Mouse (Mus musculus) CH12F3 (cell line): Measurements from ENCODE around the gene Apeh.
"Not testable (repeated sequence)": the region's sequence is repeated elsewhere in the genome, so short reads cannot be mapped to it uniquely, and the experiment has no call there.

Source experiments
- in situ Hi-C: fragments of 300-500 bp; cut with MboI; formaldehyde crosslinking; loops from 2 replicates; pipeline ENCODE4 v1.14.3; 2020; ENCODE audit warnings: low sequenced_read_pairs

The Apeh gene

DNA sequence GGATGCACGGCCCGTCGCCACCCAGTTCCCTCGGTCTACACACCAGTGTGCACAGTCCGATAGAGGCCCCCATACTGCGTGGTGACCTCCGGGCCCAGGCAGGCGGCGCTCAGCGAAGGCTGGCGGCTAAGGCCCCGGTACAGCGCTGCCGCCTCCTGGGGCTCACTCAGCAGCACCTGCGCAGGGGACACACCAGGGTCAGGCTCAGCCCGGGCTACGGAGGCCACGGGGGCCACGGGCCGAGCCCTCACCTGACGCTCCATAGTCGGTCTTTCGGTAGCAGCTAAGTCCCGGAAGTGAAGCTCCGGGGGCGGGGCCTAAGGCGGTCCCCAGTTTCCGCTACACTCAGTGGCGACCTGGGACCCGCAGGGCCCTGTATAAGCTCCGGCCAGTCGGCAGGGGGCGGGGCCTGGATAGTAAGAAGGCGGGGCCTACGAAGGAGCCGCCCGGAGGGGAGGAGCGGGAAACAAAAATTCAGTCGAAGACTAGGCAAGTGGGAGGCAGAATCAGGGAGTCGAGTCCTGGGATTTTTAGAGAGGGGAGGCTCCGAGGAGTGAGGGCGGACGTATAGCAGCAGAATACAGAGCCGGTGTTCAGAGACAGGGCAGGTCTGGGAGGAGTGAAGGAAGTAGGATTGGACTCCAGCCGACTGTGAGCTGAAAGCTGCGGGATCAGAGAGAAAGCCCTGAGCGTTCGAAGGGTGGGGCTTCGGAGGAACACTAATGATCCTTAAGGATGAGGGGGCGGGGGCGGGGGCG is at the start of gene Apeh:
Gene Apeh (minus strand): TSS at position 423 of the 758 bp plus-strand sequence.
- in situ Hi-C loops: no loop called here

DNA sequence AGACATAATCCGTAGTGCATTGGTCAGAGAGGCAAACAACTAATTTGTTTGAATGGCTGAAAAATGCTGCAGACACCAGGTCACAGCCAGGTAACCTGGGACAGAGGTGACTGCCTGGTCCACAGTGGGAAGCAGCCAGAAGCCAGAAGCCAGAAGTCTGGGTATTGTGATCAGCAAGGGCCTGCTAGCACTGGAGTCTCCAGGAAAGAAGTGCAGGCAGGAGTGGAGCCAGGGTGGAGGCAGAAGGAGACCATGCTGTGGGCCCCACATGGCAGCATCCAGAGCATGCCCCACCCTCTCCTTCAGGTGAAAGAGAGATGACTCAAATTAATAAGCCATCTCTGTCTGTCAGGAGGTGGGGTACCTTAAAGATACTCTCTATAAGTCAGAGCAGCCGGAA is 49.1 kb upstream of the Apeh start:
- in situ Hi-C loops: no loop called here

DNA sequence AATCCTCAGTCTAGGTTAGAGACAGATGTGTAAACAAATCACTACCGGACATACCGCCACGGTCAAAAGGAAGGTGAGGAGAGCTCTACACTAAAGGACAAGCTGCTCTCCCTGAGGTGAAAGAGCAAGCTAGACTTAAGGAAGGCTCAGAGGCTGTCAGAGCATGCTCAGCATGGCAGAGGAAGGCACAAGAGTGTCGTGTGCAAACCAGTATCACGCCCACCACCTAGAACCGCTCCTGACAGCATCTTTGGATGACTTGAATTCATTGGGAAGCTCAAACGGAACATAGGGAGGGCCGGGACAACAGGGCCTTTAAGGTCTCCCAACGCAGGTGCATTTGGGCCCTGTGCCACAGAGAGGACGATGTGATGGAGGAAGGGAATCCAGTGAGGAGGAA is 47.0 kb upstream of the Apeh start:
- in situ Hi-C loops: no loop called here

DNA sequence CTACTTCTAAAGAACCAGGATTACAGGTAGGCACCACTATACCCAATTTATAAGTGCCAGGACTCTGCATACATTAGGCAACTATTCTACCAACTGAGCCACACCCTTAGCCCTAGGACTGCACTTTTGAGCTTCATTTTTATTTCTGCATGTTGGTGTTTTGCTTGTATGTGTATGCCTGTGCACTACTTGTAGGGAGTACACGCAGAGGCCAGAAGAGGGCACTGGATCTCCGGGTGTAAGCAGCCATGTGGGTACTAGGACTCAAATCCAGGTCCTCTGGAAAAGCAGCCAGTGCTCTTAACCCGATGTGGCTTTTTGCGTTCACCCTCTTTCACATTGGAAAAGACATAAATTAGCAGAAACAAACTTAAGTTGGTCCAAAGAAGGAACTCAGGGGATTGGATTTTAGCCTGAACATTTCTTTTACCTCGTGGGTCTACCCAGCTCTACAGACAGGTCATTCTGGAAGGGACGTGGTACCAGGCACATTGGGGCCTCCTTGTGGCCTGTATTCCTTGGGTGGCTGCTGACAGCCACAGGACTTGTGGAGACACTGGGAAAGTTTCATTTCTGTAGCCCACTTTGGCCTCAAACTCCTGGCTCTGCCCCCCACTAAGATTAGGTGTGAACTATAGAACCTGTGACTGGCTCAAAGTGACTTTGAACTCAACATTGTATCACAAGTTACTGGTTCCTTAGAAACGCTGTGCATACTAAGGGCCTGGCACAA is 45.7 kb upstream of the Apeh start:
- in situ Hi-C loops: no loop called here

DNA sequence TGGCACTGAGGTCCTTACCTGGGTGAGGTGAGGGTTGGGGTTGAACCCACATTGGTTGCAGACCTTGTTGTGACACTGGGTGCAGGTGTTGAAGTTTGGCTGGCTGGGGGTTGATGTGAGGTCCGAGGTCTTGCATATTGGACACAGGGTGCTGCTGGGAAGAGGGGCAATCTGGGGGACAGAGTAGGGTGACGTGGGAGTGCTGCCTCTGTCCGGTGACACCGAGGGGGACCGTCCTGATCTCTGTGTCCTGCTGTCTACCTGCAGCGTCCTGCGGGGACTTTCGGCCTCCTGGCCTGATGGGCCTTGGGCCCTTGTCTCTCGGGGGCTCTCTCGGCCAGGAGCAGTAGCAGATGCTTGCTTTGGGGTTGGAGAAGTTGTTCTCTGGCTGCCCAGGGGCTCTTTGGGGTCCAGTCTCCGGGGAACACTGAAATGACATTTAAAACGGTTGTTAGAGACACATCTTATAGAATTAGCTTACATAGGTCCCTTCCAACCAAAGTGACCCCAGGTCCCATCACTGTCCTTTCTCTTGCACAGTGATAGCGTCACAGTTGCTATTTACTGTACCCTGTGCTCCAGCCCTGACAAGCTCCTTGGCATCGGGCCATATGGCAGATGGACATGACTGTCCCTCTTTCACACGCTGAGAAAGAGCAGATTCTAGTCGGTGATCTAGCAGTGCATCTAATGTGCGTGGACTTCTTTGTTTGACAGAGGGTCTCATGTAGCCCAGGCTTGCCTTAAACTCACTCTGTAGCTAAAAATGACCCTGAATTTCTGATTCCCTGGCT is 45.0 kb upstream of the Apeh start:
- in situ Hi-C loops: no loop called here

DNA sequence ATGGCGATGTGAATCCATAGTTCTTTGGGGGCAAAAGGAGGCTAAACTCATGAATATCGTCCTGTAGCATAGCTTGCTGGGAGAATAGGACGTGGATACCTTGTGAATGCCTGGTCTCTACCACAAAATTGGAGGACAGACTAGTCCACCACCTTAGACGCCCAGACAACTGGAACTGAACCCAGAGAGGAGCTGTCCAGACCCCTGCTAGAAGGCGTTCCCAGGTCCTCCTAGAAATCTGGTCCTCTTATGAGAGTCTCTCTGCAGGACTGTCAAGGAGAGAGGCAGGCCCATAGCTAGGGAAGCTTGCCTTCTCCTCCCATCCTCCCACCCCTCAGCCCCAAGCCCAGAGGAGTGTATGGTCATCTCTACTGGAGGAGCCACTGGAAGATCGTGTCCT is 43.7 kb upstream of the Apeh start:
- in situ Hi-C loops: no loop called here

DNA sequence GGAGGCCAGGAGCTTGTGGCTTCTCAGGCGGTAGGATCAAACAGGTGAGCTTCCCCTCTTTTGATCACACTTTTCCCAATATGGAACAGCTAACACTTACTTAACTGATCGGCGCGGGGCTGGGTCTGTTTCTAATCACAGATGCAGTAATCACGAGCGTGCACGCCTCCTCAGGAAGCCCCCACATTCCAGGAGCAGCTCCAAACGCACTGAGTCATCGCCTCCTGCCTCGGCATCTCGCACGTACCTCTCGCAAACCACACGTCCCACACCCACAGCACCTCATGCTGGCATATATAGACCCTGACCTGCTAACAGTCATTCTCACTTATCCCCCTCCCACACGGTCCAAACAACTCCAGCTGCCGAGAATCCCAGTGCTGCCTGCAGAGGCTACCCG is 43.1 kb upstream of the Apeh start:
- in situ Hi-C loops: no loop called here

DNA sequence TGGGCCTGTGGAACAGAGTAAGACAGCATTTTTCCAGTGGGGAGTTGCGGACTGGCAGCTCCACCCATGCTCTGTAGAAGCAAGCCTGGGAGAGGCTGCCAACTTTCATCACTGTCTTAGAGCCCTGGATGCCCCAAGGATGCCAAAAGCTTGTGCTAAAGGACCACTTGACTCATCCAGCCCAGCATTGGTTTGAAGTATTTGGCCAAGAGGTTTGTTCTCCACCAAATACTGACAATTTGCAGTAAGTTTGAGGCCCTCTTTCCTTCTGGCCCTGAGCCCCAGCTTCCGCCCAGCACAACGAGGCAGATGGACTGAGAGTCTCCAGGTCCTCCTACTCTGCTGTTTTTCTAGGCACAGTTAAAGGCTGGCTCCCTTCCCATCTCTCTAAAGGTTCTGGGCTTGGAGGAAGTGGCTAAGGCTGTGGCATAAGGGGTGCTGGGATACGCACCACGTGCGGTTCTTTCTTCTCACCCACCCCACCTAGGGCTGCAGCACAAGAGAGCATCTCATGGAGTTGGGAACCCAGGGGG is 42.6 kb upstream of the Apeh start:
- in situ Hi-C loops: no loop called here

DNA sequence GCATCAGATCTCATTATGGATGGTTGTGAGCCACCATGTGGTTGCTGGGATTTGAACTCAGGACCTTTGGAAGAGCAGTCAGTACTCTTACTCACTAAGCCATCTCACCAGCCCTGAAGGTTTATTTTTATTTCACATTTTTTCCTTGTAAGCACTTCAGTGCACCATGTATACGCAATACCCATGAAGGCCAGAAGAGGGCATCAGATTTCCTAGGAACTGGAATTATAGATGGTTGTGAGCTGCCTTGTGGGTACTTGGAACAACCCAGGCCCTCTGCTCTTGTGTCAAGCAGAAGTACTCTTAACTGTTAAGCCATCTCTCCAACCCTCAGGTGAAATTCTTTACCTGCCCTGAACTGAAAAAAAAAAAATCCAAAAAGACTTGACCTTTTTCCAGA is 41.8 kb upstream of the Apeh start:
- in situ Hi-C loops: no loop called here

DNA sequence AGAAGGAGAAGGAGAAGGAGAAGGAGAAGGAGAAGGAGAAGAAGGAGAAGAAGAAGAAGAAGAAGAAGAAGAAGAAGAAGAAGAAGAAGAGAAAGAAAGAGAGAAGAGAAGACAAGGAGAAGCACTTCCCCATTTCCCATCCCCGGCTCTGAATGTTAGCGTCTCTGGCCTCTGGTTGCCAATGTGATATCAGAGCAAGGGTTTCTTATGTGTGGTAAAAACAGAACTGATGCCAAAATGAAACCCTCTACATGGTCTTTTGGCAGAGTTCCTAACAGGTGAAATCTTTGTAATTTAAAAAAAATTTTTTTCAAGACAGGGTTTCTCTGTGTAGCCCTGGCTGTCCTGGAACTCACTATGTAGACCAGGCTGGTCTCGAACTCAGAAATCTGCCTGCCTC is 41.3 kb upstream of the Apeh start:
- in situ Hi-C loops: not testable (repeated sequence)

DNA sequence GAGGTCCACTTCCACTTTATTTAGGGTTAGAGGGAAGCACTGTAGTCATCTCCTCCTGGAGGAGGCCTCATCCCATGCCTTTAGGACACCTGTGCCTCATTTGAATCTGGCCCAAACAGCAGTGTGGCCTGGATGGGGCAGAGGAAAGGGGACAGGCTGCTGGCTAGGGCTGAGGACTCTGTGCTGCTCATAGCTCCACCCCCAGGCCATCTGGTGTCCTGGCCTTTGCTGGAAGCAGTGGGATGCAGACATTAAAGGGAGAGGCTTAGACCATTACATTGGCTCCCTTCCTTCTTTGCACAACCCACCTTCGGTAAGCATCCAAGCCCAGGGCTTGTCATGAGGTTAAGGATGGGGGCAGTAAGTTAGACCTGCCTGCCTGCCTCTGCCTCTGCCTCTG is 39.1 kb upstream of the Apeh start:
- in situ Hi-C loops: no loop called here

DNA sequence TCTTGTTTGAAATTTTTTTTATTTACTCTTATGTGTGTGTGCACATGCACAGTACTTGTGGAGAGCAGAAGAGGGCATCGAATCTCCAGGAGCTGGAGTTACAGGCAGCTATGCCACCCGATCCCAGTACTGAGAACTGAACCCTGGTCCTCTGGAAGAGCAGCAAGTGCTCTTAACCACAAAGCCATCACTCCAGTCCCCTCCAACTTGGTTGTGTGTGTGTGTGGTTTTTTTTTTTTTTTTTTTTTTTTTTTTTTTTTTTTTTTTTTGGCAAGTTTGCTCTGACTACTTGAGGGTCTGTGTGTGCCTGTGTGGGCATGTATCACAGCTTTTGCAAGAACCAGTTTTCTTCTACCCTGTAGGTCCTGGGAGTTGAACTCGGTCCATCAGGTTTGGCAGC is 38.0 kb upstream of the Apeh start:
- in situ Hi-C loops: no loop called here

DNA sequence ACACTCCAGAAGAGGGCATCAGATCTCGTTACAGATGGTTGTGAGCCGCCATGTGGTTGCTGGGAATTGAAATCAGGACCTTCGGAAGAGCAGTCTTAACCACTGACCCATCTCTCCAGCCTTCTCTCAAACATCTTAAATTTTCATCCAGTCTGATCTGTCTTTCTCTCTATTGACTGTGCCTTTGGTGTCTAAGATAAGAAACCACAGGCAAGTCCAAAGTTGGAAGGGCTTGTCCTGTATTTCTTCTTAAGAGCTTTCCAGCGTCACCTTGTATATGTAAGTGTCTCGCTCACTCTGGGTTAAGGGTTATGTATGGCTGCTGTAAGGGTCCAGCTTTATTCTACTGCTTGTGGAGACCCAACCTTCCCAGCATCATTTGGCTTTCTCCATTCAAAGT is 37.1 kb upstream of the Apeh start:
- in situ Hi-C loops: no loop called here

DNA sequence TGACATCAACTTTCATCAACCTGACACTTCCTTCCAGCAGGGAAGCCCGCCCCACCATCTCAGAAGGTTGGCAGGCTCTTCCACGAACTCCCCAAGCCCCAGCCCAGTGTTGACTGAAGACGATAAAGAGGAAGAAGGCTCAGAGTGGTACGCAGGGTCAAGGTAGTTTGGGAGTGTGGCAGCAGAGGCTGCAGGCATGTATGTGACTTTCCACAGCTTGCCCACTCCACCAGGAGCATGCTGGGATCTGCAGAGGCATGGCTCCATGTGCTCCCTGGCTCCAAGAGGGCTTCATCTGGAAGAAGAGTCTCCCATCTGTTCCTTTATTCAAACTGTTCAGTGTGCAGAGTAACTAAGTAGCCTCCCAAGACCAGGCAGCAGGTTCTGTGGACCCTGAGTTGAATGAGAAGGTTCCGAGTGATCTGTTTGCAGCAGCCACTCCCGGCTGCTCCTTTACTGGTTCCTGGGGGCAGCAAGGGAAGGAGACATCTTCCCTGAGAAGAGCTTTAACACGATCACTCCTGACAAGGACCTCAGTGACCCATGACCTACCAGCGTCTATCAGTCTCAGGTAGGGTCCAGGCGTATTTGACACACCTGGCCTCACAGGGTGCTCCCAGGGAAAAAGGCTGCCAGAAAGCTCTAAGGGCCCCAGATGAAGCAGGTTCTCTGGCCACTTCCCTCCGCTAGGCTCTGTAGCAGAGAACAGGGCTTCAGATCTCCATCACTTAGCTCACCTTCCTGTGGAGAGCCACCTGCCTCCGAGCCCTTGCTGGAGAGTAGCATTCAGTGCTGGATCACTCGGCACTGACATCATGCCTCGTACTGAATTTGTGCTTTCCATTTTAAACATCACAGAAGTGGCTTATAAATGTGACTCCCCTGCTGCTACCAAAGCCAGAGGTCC is 34.9 kb upstream of the Apeh start:
- in situ Hi-C loops: no loop called here

DNA sequence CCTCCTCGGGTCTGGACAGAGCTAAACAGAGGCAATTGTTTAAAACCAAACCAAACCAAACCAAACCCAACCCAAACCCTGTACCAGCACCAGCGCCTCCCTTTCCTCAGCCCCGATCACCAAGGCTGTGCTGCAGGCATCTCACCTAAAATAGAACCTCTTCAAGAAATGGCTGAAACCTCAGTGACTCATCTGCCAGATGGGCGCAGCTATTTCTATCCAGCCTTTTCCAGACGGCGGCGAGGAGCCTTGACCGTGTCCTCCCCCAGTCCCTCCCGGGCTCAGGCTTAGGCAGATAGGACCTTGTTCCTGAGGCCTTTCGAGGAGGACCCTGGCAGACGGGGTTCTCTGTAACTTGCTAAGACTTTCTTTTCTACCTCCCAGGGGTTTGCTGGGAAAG is 33.8 kb upstream of the Apeh start:
- in situ Hi-C loops: no loop called here

DNA sequence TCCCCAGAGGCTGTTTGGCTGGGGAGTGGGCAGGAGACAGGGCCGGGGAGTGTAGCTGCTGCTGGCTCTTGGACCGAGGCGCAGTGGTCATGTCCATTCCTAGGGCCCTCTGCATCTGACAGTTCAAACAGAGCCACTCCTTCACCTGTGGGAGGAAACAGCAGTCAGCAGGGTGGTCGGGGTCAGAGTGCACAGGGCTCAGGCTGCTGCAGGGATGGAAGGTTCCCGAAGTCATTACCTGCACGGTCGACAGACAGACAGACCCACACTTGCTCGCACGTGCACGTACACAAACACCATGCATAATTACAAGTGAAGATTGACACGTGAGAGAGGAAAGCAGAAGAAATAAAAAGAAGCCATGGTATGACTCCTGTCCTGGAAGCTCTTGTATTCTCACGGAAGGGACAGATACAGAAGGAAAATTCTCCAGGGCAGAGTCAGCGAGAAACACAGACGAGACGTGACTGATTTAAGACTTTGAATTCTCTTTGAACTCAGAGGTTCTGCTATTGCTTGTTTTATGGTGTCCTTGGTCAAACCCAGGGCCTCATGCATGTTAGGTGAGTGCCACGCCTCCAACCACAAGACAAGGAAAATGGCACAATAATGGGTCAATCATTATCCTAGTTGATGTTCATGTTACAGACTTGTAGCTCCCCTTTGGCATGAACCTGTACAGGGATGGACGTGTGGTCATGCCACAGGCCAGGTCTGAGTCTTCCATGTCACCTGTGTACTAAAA is 32.2 kb upstream of the Apeh start:
- in situ Hi-C loops: no loop called here

DNA sequence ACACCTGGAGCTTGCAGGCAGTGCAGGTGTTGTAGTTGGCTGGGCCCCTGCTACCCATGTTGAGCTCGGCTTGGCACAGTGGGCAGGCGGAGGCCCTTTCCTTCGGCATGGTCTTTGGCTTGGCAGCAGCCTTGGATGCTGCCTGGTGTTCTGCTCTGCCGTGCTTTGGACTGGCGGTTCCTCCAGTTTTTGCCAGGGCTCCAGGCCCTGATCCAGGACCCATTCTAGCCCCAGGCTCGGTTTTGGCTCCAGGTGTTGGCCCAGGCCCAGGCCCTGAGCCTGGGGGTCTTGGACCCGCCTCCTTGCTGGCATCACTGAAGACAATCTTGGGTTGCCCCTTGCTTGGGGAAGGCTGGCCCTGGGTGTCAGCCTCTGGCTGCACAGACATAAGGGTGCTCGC is 31.3 kb upstream of the Apeh start:
- in situ Hi-C loops: no loop called here

DNA sequence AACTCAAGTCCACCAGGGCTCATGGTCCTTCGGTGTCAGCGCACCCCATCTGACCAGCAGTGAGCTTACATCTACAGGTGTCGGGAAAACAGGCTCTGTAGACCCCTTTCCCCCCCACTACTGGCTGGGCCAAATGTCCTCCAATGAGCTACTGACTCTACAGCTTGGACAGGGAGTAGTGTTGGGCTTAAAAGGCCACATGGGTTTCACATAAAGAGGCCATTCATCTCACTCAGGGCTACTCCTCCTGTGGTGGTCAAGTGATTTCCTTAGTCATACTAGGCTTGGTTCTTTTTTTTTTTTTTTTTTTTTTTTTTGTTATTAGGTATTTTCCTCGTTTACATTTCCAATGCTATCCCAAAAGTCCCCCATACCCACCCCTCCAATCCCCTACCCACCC is 29.5 kb upstream of the Apeh start:
- in situ Hi-C loops: no loop called here

DNA sequence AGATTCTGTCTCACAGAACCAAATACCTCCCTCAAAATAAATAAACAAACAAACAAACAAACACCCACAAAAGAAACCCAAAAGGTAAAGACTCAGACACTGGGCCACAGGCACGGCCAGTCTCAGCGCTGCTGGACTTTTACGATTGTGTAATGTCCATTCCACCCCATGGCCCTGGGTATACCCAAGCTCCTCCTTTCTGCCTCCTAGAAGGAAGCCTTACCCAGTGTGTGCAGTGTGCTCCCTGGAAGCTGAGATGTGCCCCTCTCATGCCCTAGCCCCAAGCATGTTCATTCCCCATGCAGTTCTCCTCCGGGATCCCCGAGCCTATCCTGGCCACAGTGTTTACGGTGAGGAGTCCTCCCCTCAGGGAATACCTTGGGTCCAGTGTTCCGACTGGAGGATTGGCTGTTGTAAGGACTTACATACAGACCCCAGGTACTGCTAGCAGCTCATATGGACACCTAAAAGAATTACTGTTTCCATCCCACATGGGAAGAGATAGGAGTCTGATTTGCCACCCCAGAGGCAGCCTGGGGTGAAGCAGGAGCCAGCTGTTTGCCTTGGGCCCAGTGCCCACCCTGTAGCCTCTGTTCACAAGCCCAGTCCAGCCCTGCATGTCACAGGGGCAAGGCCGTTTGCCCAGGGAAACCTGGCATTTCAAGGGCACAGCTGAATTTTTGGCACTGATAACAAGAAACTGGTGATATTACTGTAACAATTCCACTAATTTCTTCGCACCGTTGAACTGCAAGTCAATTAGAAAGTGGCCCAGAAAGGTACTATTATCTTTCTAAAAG is 27.0 kb upstream of the Apeh start:
- in situ Hi-C loops: no loop called here
